Mouse (Mus musculus): ENCODE measurements around the gene Cmss1.

The Cmss1 gene

GRCm38 (mm10) chr16:57473415-57474085 lies 133.1 kb downstream of the Cmss1 start:
- DNase-seq (ENCODE audit: low spot score), result no peak

GRCm38 (mm10) chr16:57471071-57471470 lies 135.6 kb downstream of the Cmss1 start:
- no peak for DNase-seq (ENCODE audit: low spot score)

- DNase-seq (ENCODE audit: low spot score), result no peak
Measured at GRCm38 (mm10) chr16:57470286-57470830, 136.3 kb downstream of the Cmss1 start.

- DNase-seq (ENCODE audit: low spot score), result no peak
Measured at GRCm38 (mm10) chr16:57469869-57470268, 136.8 kb downstream of the Cmss1 start.

- no peak for DNase-seq (ENCODE audit: low spot score)
Measured at GRCm38 (mm10) chr16:57469301-57469700, 137.4 kb downstream of the Cmss1 start.

GRCm38 (mm10) chr16:57465386-57465913 lies 141.2 kb downstream of the Cmss1 start:
- DNase-seq (ENCODE audit: low spot score), result no peak

- DNase-seq (ENCODE audit: low spot score), result no peak
Measured at GRCm38 (mm10) chr16:57456003-57456402, 150.7 kb downstream of the Cmss1 start.

- DNase-seq (ENCODE audit: low spot score), result no peak
Measured at GRCm38 (mm10) chr16:57455573-57455972, 151.1 kb downstream of the Cmss1 start.

- no peak for DNase-seq (ENCODE audit: low spot score)
Measured at GRCm38 (mm10) chr16:57454106-57454763, 152.4 kb downstream of the Cmss1 start.

- no peak for DNase-seq (ENCODE audit: low spot score)
Measured at GRCm38 (mm10) chr16:57453009-57453408, 153.7 kb downstream of the Cmss1 start.

GRCm38 (mm10) chr16:57445096-57446094 lies 161.3 kb downstream of the Cmss1 start:
- no peak for DNase-seq (ENCODE audit: low spot score)

GRCm38 (mm10) chr16:57440706-57441437 lies 165.8 kb downstream of the Cmss1 start:
- no peak for DNase-seq (ENCODE audit: low spot score)

- no peak for DNase-seq (ENCODE audit: low spot score)
Measured at GRCm38 (mm10) chr16:57439206-57439605, 167.5 kb downstream of the Cmss1 start.

- no peak for DNase-seq (ENCODE audit: low spot score)
Measured at GRCm38 (mm10) chr16:57438288-57438685, 168.4 kb downstream of the Cmss1 start.

GRCm38 (mm10) chr16:57437523-57438287 lies 169.0 kb downstream of the Cmss1 start:
- no peak for DNase-seq (ENCODE audit: low spot score)

GRCm38 (mm10) chr16:57434640-57435039 lies 172.0 kb downstream of the Cmss1 start:
- DNase-seq (ENCODE audit: low spot score), result no peak

GRCm38 (mm10) chr16:57433671-57434070 lies 173.0 kb downstream of the Cmss1 start:
- no peak for DNase-seq (ENCODE audit: low spot score)

GRCm38 (mm10) chr16:57433173-57433572 lies 173.5 kb downstream of the Cmss1 start:
- no peak for DNase-seq (ENCODE audit: low spot score)

- DNase-seq (ENCODE audit: low spot score), result no peak
Measured at GRCm38 (mm10) chr16:57431294-57431693, 175.4 kb downstream of the Cmss1 start.

- DNase-seq (ENCODE audit: low spot score), result no peak
Measured at GRCm38 (mm10) chr16:57428977-57429376, 177.7 kb downstream of the Cmss1 start.
